Mouse (Mus musculus): ENCODE measurements around the gene Agl.
"Not testable (repeated sequence)": the region's sequence is repeated elsewhere in the genome, so short reads cannot be mapped to it uniquely, and the experiment has no call there.

The Agl gene

DNA sequence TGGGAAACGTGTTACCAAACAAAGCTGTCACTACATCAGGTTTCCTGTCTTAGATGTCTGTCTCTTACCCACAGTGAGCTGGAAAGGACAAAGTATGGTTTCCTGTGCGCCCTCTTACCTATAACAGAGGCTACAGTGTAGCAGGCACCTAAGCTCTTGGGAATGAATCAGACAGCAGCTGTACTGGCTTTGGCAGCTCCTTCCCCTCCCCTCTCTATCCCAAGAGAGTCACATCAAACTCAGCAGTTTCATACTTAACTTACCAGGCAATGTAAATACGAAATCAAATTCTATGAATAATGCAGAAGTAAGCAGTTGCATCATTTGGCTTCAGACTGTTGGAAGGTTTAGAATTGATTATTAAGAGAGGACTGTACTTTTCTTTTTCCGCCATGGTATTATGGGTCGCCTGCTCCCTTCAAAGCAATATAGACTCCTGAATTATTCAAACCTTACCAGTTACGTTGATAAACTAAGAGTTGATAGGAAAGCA lies 7.4 kb upstream of the Agl start:
- DNase-seq = no peak

DNA sequence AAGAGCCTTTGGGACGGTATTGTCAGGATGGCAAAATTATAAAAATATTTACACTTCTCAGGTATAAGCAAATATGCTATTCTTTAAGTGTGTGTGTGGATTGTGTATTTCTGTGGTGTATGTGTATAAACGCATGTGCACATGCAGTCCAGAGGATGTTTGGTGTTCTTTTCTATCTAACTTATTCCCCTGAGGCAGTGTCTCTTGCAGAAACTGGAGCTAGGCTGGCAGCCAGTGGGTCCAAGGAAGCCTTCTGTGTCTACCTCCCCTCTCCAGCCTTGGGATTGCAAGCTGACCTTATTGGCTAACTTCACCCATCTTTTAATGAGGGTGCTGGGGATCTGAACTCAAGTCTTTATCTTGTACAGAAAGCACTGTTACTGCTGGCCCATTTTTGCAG lies 5.0 kb upstream of the Agl start:
- no peak for DNase-seq

DNA sequence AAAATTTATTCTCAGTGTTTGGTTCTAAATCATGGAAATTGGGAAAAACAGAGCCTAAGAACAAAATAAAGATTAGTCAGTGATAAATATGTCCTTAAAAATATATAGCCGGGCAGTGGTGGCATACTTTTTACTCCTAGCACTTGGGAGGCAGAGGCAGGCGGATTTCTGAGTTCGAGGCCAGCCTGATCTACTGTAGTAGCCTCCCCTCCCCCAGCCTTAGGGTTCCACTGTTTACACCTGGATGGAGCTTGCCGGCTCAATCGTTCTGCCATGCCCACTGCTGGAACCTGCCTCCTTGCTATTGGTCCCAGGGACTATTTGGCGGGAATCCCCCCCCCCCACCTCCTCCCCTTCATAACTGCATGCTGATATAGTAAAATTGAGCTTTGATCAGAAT lies 2.4 kb upstream of the Agl start:
- not testable (repeated sequence) for DNase-seq

DNA sequence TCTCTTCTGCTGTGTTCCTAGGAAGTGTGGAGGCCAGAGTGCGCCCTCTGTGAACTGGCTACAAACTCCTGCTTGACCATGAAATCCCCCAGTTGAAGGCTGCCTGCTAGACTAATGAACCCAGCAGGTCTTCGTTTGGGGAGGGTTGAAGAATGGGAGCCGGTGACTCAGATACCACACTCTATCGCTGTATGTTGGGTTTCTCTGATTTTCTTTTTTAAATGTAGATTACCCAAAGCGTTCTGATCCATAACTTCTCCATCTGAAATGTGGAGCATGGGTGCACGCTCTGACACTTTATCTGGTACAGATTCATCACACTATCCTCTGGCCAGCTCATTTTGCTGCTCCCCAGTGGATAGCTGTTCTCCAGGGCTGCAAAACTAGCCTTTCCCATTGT lies 1.3 kb upstream of the Agl start:
- DNase-seq = no peak

DNA sequence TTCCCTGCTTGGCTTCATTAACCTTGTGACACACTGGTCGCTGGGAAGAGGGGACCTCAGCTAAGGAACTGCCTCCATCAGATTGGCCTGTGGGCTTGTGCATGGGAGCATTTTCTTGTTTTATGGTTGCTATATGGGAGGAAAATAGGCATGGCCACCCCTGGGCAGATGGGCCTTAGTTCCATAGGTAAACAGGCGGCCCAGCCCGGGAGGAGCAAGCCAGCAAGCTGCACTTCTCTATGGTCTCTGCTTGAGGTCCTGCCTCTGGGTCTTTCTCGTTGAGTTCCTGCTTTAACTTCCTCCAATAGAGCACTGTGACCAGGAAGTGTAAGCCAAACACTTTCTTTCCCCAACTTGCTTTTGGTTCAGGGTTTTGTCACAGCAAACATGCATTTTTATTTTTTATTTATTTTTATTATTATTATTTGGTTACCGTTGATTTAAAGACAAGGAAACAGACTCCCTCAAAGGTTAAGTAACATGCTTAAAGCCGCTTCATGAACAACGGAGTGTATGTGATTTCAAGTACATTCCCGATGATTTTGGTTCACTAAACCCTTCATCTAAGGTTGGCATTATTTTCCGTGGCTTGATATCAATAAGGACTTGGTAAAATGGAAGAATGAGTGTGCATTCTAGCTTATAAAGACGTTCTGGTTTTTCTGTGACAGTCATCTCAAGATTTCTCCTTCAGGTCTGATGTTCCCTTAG lies 696 bp upstream of the Agl start:
- peak in 1 of 2 experiments; percentile 40 for DNase-seq

DNA sequence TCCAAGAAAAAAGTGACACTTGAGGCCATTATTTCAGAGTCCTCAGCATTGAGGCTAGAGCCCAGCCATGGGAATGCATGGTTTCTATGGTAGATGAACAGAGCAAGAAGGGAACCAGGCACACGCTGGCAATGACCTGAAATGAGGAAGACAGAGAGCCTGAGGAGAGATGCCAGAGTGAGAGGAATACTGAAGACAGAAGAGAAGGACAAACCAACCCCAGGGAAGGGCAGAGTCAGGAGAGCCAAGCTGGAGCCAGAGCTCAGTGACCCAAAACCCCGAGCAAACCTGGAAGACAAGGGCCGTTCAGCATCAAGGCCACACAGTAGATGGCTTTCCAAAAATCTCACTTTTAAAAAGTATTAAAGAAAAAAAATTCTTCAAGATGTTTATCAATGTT lies 2.1 kb downstream of the Agl start:
- DNase-seq = no peak

DNA sequence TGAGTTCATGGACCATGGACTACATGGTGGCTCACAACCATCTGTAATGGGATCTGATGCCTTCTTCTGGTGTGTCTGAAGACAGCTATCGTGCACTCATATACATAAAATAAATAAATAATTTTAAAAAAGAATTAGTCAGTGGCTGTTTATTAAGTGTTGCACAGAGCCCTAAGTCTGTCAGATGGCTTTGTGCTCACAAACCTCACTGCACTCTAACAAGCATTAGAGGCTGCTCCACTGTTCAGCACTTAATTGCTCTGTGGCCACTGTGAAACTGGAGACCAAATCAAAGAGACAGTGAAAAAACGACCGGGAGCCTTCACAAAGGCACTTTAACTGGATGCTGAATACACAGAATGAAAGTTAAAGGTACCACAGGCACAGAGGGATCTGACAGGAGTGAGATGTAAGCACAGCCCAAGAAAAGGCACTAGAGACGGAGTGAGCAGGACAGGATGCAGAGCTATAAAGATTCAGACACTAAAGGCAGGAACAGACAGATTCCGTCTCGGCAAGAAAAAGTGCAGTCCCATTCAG lies 3.1 kb downstream of the Agl start:
- DNase-seq = no peak

DNA sequence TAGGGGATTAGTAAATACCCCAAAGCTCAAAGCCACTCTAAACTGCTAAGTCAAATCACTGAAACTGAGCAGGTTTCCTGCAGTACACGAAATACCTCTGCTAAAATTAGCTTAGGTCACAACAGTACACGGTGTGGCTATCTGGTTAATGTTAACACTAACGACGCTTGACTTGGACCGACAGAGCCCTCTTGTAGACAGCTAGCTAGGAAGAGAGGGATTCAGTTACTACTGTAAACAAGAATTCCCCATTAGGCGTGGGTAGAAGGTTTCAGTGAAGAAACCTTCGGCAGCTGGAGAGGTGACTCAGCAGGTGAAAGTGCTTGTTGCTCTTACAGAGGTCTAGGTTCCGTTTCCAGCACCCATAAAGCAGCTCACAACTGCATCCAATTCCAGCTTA lies 6.2 kb downstream of the Agl start:
- peak in 1 of 2 experiments; percentile 4 for DNase-seq

DNA sequence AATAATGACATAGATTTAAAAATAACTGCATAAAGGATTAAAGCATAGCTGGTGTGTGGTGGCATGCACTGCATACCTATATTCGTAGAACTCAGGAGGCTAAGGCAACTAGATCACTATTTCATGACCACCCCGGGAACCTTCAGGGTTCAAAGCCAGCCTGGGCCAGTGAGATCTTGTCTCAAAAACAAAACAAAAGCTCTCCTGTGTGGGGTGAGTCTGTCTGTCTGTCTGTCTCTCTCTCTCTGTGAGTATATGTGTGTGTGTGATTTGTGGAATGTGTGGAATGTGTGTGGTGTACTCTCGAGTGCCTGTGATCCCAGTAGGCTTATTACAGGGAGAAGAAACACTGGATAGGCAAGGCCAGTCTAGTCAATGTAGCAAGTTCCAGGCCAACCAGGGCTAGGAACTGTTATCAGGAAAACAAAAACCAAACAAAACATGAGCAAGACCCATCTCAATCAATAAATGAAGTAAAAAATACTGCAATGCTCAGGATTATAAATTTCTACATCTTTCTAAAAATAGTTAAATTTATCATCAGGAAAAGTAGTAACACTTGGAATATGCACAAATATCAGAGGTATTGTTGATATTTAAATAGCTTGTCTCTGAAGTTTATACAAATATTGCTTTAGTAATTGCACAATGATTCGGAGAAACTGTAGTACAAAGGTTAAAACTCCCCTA lies 9.0 kb downstream of the Agl start:
- DNase-seq = no peak

DNA sequence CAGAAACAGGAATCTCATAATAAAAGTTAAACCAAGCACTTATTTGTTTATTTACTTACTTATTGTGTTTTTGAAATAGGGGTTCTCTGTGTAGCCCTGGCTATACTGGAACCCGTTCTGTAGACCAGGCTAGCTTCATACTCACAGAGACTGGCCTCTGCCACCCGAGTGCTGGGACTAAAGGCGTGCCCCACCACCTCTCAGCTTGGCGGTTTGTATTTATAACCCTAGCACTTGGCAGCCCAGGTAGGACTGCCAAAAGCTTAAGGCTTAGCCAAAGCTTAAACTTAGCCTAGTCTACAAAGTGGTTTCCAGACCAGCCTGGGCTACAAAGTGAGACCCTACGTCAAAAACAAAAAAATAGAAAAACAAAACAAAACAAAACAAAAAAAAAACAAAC lies 19.1 kb downstream of the Agl start:
- no peak for DNase-seq

DNA sequence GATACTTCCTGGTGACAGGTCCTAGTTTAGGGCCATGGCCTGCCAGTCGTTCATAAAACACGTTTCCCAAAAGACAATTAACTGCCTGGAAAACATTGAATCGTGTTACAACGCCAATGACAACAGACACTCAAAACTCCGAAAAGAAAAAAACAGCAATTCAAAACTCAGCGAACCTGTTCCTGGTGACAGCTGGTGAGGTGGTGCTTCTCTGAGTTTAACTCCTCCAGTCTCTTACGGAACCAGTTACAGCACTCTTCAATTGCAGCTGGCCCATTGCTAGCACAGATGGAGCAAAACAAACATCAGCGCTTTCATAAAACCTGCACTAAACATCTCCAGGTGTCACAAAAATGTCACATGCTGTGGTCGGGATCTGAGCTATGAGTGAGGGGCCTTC lies 21.4 kb downstream of the Agl start:
- no peak for DNase-seq

DNA sequence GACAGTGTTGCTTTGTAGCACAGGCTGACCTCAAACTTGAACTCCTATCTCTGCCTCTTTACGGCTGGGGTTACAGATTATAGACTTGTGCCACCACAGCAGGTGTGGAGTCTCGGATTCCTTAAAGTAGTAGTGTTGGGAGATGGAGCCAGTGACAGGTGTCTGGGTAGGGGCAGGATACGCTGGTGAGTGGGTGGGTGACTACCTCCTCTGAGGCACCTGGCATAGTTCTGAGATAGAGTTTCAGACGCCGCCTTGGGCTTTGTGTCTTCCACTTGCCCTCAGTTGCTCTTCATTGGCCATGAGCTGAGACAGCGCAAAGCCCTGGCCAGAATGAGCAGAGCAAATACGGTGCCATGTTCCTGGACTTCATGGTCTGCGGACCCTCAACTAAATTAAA lies 22.1 kb downstream of the Agl start:
- DNase-seq = no peak

DNA sequence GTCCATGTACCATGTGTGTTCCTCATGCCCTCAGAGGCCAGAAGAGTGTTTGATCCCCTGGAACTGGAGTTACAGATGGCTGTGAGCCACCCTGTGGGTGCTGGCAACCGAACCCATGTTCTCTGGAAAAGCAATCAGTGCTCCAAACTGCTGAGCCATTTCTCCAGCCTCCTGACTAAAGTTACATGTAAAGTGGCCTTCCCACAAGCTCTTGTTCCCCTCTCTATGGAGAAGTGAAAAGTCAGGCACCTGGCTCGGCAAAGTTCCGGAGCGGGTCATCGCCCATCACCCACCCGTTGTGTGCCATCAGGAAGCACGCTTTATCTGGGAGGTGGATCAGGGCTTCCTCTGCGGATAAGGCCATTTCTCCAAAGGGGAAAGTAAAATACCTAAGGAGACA lies 23.2 kb downstream of the Agl start:
- peak in 1 of 2 experiments; percentile 16 for DNase-seq

DNA sequence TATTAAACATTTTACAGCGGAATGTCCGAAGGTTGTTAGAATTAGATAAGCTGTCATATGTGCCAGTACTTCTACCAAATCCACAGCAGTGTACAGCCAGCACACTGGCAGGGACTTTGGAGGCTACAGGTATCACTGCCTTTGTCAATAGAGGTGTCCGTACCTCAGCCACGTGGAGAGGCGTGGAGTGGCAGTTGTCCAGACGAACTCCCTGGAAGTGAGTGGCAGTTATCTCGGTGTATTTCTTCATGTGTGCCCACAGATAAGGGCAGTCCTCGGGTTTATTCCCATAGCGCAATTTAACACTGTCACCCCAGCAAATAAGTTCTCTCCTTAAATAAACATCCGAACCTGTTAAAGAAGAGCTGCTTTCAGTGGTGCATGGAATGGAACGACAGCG lies 23.7 kb downstream of the Agl start:
- no peak for DNase-seq

DNA sequence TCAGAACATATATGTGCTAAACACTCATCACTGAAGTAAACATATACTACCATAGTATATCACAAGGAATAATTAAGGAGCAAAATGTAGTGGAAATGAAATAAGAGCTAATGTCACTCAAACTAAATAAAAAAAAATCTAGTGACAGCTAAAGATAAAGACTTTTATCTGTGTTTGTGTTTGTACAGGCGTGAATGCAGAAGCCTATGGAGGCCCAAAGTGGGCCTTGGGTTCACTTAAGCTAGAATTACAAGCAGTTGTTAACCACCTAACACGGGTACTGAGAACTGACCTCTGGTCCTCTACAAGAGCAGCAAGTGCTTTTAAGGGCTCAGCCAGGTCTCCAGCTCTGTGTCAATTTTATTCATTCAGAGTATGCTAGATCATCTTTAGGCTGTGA lies 31.0 kb downstream of the Agl start:
- DNase-seq = no peak

DNA sequence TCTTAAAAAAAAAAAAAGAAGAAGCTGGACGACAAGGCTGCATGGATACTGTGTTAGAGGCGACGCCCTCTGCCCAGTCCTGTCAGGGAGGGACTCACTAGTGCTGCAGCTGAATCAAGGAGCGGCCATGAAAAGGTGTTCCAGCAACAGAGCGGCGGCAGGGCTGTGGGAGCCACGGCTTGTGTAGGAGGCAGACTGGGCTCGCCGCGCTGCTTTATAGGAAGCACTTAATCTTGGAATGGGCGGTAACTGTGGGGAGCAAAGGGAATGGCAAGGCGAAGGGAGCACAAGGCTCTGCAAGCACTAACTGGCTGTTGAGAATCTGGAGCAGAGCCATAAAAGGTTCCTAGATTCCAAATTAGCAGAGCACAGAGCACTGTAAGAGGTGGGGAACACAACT lies 34.1 kb downstream of the Agl start:
- DNase-seq = no peak

DNA sequence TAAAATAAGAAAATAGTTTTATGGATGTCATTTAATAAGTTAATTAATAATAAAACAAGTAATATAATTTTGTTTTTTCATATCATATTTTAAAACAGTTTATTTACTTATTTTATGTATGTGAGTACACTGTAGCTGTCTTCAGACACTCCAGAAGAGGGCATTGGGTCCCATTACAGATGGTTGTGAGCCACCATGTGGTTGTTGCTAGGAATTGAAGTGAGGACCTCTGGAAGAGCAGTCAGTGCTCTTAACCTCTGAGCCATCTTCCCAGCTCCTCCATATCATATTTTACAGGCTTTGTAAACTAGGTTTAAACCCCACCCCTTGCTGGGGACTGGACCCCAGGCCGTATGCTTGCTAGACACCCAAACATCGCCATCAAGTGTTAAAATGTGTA lies 36.4 kb downstream of the Agl start:
- peak in 1 of 2 experiments; percentile 27 for DNase-seq

DNA sequence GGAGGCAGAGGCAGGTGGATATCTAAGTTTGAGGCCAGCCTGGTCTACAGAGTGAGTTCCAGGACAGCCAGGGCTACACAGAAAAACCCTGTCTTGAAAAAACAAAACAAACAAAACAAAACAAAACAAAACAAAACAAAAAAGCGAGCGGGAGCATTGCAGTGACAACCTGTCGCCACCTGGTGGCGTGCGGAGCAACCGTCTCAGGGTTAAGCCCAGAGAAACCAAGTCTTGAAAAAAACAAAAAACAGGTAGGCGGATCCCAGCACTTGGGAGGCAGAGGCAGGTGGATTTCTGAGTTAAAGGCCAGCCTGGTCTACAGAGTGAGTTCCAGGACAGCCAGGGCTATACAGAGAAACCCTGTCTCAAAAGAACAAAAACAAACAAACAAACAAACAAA lies 41.0 kb downstream of the Agl start:
- DNase-seq = peak in 1 of 2 experiments; percentile 31

DNA sequence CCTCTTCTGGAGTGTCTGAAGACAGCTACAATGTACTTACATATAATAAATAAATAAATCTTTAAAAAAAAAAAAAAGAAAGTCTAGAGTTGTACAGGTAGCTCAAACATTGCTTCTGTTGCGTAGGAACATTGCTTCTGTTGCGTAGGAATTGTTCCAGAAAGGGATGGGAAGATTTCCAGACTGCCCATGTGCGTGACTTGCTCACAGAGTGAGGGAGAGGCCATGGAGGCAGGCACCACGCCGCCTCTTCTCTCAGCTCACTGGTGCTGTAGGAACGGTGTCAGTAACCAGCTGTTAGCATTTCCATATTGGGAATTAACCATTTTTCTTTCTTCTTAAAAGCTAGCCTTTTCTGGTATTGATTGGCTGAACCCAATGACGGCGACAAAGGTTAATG lies 55.1 kb downstream of the Agl start:
- DNase-seq = no peak

DNA sequence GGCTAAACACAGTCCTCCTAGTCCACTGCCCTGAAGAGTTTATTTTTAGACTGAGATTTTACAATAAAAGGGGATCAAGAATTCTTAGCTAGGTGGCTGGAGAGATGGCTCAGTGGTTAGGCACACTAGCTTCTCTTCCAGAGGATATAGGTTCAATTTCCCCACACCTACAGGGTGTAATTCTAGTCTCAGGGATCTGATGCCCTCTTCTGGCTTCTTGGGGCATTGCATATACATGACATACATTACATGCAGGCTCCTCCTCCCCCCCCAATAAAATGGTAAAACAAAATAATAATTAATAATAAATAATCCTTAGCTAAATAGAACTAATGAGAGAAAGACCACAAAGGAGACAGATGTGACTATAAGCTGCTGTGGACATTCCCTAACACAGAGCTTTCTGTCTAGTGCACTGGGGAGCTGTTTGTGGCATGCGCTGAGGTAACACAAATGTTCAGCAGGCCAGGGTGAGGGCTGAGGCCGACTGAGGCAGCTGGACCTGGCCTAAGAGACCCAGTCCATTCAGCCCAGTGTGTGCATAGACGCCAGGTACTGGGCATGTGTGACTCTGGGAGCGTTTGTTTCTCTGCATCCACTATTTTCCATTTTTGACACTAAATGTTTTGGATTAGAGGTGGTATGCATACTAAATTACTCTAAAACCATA lies 56.6 kb downstream of the Agl start:
- DNase-seq = peak; percentile 47 to 69

DNA sequence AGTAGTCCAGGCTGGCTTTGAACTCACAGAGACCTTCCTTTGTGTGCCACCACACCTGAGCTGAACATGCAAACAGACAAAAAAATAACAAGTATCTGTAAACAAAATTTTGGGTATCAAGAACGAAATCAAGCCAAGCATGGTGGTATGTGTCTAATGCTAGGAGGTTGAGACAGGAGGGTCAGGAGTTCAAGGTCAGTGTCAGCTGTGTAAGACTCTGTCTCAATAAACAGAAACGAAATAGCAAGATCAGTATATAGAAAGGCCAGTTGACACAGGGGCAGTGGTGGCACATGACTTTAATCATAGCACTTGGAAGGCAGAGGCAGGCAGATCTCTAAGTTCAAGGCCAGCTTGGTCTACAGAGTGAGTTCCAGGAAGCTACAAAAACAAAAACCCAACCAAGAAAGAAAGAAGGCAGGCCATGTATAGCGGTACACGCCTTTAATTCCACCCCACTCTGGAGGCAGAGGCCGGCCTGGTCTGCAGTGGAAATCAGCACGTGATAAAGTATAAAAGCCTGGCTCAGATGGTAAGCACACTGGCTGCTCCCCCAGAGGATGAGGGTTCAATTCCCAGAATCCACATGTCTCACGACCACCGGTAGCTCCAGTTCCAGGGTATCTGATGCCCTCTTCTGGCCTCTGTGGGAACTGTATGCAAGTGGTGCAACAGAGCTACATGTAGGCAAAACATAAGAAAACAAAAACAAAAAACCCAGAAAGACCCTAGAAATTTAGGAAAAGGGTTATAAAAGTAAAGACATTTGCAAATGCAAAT lies 59.4 kb downstream of the Agl start:
- DNase-seq = peak; percentile 71 to 73

DNA sequence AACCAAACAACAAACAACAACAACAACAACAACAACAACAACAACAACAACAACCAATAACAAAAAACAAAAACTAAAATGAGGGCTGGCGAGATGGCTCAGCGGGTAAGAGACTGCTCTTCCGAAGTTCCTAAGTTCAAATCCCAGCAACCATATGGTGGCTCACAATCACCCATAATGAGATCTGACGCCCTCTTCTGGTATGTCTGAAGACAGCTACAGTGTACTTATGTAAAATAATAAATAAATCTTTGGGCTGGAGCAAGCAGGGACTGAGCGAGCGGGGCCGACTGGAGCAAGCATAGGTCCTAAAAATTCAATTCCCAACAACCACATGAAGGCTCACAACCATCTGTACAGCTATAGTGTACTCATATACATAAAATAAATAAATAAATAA lies 60.3 kb downstream of the Agl start:
- not testable (repeated sequence) for DNase-seq

DNA sequence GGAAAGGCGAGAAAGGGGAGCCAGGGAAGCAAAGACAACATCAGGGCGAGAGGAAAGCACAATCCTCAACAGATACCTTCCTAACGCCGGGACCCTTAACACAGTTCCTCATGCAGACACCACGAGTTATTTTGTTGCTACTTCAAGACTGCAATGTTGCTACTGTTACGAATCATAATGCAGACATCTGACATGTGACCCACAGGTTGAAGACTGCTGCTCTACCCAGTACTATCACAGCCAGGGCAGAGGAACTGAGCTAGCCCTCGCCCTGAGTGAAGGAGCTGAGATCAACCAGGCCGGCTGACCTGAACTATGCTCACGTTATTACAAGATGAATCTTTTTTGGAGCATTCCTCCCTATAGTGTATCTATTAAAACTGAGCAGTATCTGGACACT lies 67.0 kb downstream of the Agl start:
- DNase-seq = no peak
